Mouse (Mus musculus) cerebellum, adult 11 months (tissue): Measurements from ENCODE around the gene Padi3.

Experiments
- DNase-seq: peaks from one replicate; pipeline ENCODE4 v3.0.0; 2022

The Padi3 gene

DNA sequence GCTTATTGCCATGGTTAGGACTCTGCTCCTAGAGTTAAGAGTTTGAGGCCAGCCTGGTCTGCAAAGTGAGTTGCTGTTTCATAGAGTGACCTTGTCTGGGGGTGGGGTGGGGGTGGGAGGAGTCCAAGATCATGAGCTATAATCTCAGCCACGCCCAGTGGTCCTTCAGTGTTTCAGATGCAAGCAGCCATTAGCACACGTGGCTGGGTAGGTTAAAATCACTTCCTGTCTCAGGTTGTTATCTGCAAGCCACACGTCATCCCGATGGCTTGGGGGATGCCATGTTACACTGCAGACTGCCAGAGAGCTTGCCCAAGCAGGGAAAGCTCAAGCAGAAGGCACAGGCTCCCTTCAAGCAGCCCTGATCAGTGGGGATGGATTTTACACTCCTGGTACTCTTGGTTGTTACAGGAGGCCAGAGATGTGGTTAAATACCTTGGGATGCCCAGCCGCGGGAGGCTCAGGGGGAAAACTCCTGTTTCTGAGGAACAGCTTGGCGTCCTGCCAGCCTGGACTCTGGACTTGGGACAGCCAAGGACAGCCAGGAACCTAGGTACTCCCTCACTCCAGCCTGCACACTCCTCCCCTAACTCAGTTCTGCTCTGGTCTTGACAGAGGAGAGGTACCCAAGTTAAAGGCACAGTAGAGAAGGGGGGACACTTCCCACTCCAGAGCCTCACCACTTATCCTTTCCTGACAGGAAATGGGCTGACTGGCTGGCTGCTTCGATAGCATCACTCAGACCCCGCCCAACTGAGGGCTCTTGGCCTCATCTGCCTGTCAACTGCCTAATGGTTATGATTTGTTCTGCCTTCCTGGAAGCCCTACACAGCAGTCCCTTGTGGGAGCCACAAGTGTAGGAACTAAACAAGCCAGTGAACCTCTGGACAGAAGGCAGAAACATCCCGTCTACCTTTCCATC lies 5.8 kb upstream of the Padi3 start:
- DNase-seq, result no peak

GRCm38 (mm10) chr4:140815496-140815895 lies 5.0 kb upstream of the Padi3 start:
- no peak for DNase-seq

DNA sequence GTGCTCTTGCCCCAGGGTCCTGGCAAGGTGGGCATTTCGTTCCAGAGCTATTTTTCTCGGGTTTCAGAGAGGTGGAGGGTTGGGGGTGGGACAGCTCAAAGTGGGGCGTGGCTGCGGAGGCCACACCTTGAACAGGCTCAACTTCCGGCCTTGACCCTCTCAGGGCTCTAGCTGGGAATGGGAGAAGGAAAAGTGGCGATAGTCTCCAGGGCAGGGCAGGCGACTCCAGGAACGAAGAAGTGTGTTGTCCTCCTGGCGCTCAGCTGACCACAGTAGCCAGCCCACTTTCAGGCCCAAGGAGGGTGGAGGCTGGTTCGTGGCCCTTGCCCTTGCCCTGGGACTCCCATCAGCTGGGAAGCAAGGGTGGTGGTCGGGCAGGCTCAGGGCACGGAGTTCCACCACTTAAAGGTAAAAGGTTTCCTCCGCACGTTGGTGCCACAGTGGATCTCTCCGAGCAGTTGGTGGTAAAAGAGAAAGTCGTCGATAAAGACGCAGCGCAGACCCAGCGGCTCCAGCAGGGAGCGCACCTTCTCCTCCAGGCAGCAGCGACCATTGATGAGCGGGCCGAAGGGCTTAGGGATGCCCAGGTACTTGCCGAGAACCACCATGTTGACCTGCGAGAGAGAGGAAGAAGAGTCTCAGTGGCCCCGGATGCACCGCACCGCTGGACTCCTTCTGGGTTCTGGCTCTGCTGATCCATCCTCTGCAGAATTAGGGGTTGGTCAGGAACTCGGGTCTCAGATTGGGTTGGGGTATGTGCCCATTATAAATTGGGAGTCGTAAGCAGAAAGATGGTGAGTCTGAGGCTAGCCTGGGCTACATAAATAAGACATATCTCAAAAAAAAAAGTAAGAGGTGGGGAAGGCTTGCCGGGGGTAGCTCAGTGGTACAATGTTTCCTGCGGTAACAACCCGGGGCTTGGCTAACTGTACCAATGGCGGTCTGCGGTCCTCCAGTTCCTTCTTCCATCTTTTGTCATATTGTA lies 4.1 kb upstream of the Padi3 start:
- DNase-seq, result no peak

DNA sequence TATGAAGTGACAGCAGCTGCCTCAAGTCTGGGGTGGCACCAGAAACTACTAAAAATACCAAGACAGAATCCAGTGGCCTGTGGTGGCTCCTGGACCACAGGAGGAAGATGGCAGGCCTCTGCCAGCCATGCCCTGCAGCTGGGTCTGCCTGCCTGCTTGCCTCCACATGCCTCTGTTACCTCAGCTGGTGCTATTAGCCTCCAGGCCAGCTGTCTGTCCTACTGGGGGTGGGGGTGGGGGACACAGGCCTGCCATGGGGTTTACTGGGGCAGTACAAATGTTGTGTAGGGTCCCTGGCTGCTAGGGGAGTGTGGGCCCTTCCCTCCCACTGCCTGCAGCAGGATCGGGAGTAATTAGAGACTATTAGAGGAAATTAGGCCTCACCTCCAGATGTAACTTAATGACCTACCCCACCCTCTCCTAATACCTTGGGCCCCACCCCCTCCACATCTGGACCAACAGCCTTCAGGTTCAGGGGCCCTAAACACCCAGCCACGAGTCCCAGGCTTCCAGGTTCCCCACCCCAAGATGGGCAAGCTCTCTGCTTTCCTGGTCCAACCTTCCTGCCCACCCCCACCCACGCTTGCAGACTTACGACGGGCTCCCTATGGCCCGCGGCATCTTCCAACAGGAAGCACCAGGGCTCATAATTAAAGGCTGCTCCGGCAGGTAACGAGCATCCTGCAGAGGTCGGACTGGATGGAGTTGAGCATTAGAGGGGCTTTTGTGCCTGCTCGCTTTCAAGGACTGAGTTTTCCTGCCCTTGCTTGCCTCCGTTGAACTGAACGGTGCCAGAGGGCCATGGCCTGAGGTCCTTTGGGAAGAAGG lies 3.1 kb upstream of the Padi3 start:
- no peak for DNase-seq

GRCm38 (mm10) chr4:140812609-140813008 lies 2.2 kb upstream of the Padi3 start:
- no peak for DNase-seq

- DNase-seq, result no peak
These were observed 1.7 kb upstream of the Padi3 start for GRCm38 (mm10) chr4:140812191-140812590.

- no peak for DNase-seq
These were observed 1.3 kb downstream of the Padi3 start for GRCm38 (mm10) chr4:140809118-140809517.

- no peak for DNase-seq
These were observed 5.8 kb downstream of the Padi3 start for GRCm38 (mm10) chr4:140804601-140805000.

GRCm38 (mm10) chr4:140801364-140801763 lies 9.1 kb downstream of the Padi3 start:
- no peak for DNase-seq

DNA sequence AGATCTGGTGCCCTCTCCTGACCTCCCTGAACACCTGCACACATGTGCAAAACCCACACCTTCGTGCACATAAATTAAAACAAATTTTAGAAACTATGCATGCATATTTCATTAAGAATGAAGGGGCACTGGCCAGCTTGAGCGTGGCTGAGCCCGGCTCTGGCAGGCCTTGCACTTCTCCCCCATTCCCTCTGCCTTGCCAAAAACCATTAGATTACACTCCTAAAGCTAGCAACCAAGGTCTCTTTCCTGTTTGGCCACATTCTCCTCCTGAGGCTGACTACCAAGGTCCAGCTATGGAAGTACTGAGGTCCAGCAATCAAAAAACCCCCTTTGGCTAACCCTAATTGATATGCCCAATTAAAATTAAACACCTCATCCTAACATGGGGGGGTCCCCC lies 13.7 kb downstream of the Padi3 start:
- no peak for DNase-seq

GRCm38 (mm10) chr4:140794678-140795077 lies 15.8 kb downstream of the Padi3 start:
- DNase-seq, result no peak

GRCm38 (mm10) chr4:140793795-140794194 lies 16.7 kb downstream of the Padi3 start:
- DNase-seq, result no peak

GRCm38 (mm10) chr4:140792584-140792983 lies 17.9 kb downstream of the Padi3 start:
- no peak for DNase-seq

DNA sequence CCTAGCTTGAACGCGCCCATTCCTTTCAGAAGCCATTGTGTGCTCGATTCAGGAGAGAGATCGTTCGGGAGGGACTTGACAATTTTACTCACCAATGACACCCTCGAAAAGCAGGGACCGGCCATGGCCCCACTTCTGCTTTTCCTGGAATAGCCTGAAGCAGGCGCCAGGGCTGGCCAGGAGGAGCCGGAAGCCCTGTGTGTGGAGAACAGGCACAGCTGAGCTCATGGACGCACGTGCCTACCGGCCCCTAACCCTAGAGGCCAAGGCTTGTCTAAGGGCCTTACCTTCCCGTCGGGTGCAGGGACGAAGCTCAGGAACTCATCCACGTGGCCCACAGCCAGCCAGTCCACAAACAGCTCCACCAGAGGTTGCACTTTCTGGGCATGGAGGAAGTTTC lies 19.4 kb downstream of the Padi3 start:
- DNase-seq, result no peak

DNA sequence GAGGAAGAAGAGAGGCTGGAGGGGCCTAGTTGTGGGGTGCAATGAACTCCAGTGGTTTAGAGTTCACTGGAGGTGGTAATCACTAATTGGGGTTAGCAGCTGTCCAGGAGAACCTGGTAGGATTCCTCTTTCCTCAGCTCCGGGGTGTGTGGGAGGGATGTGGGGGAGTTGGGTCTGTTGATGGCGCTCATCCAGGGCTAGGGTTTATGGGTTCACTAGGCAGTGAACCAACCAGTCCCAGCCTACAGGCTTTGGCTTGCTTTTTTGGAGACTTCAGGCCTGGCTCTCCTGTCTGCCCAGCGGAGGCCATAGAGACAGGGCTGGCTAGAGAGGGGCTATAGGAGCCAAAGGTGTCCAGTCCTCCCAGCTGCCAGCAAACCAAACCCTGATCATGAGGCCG lies 20.5 kb downstream of the Padi3 start:
- DNase-seq, result no peak

GRCm38 (mm10) chr4:140788983-140789382 lies 21.5 kb downstream of the Padi3 start:
- DNase-seq, result peak; percentile 16

GRCm38 (mm10) chr4:140788264-140788663 lies 22.2 kb downstream of the Padi3 start:
- no peak for DNase-seq

DNA sequence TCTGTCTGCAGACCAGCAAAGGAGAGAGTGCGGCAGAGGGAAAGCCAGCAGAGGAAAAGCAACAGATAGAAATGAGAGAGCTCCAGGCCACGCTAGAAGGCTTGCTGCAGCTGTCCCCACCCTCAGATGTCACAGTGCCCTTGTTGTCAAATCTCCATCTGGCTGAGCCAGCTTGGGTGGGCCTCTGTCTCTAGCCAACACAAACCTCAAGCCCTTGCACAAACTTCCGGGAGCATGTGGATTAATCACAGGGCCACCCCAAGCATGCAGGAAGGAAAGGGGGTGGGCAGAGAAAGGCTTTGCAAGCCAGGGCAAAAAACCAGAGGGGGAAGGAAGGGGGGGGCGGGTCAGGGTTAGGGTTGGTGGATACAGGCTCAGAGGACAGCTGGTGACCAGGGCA lies 23.0 kb downstream of the Padi3 start:
- DNase-seq, result no peak

- DNase-seq, result no peak
These were observed 25.2 kb downstream of the Padi3 start for GRCm38 (mm10) chr4:140785217-140785616.

GRCm38 (mm10) chr4:140784292-140784945 lies 26.0 kb downstream of the Padi3 start:
- no peak for DNase-seq

DNA sequence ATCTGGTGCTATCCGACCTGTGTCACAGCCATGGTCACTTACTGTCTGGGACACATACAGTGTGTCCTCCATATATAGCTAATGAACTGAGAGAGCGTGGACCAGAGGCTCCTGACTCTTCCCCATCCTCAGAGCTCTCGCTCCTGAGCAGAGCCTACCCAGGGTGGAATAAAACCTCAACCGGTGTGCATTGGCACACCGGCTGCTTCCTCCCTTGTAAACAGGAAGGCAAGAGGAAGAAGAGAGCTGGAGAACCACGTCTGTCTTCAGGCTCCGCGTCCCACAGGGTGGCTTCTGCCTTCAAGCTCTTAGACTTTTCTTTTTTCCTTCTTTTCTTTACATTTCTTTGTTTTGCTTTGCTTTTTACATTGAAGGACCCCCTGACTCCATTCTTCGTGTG lies 27.6 kb downstream of the Padi3 start:
- no peak for DNase-seq

DNA sequence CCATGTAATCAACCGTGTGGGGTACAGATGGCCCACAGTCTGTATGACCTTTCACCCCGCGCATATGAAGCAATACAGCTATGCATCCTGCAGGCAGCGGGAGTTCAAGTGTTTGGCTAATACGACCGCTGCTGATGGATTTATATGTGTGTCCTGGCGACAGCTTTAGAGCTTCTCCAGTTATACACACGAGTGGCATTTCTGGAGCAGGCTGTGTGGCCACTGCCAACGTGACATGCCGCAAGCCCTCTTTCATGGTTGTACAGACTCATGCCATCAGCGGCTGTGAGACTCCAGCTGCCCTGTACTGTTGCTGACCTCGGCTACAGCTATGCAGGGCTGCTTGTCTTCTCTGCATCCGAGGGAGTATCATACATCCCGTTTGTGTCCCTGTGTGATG lies 29.9 kb downstream of the Padi3 start:
- no peak for DNase-seq
